In genomic region chr13:56240012-56240770, GRCm38 (mm10) we compare ENCODE assay signal across 34 mouse cellular contexts. TPM values are rescaled to one million over a fixed set of nuclear protein-coding genes. Genes with fewer than 3 reads are reported as not detected.
DNase-seq lines count a peak whose midpoint lies in the region; ATAC-seq and TF ChIP-seq lines count a peak whose summit lies in the region.
"Had no signal": no experiment of that assay in that cellular context is flagged by ENCODE, and none has a peak within 500 bp of the region (broad histone marks: within the 10 kb centered on the region; RNA-seq: fewer than 3 reads in every experiment).

No protein-coding gene starts in this region.

- no peak for ATAC-seq in hindbrain, postnatal 0 days
- no peak for ATAC-seq in hindbrain, embryonic 11.5 days (ENCODE audit: low FRiP score)
- ATAC-seq in midbrain, postnatal 0 days (ENCODE audit: low FRiP score) = no peak
- no peak for ATAC-seq in midbrain, embryonic 11.5 days (ENCODE audit: low FRiP score)
- ATAC-seq in neural tube, embryonic 11.5 days (ENCODE audit: insufficient read depth, low FRiP score, low TSS enrichment) = no peak
- ATAC-seq in granulocyte monocyte progenitor cell, adult 5-6 weeks (replicated peaks; ENCODE audit: poor library complexity, severe bottlenecking) = no peak
- ATAC-seq: forebrain, embryonic 16.5 days; intestine, postnatal 0 days; midbrain, embryonic 15.5 days had no signal

- no peak overlapping the region for H3K4me3 ChIP-seq in hindbrain, postnatal 0 days (ENCODE audit: low read length)
- H3K4me3 ChIP-seq in hindbrain, embryonic 11.5 days (ENCODE audit: low read depth, low read length) = no peak overlapping the region
- no peak overlapping the region for H3K4me3 ChIP-seq in midbrain, postnatal 0 days (ENCODE audit: low read depth, low read length)
- no peak overlapping the region for H3K4me3 ChIP-seq in midbrain, embryonic 11.5 days (ENCODE audit: low read depth, low read length)
- no peak overlapping the region for H3K4me3 ChIP-seq in neural tube, embryonic 11.5 days (ENCODE audit: low read depth, low read length)
- H3K4me3 ChIP-seq: hindbrain, embryonic 12.5 days; left cerebral cortex, adult 2 months; limb, embryonic 12.5 days; liver, embryonic 15.5 days; megakaryocyte, embryonic 14.5 days; midbrain, embryonic 15.5 days; neural tube, embryonic 13.5 days had no signal

- 50% methylated on average over 16 of the region's 16 CpGs for WGBS in hindbrain, postnatal 0 days
- WGBS in hindbrain, embryonic 11.5 days = 69% methylated on average over 16 of the region's 16 CpGs
- WGBS in midbrain, postnatal 0 days = 35% methylated on average over 16 of the region's 16 CpGs
- WGBS in midbrain, embryonic 11.5 days = 39% methylated on average over 16 of the region's 16 CpGs
- WGBS in neural tube, embryonic 11.5 days = 71% methylated on average over 16 of the region's 16 CpGs

- no peaks in the 10 kb centered on the region for H3K4me1 ChIP-seq in hindbrain, postnatal 0 days (ENCODE audit: insufficient read depth, low read length)
- 0 out of 2 replicates have a peak, but pooled peaks cover 3% of the 10 kb centered on the region for H3K4me1 ChIP-seq in hindbrain, embryonic 11.5 days (replicated peaks; ENCODE audit: control insufficient read depth, insufficient read depth, low read length)
- H3K4me1 ChIP-seq in midbrain, postnatal 0 days (ENCODE audit: insufficient read depth, low read length) = no peaks in the 10 kb centered on the region
- H3K4me1 ChIP-seq in midbrain, embryonic 11.5 days (ENCODE audit: control insufficient read depth, insufficient read depth, low read length) = peaks cover 9% of the 10 kb centered on the region; the same call in 1 of the 2 replicates
- no peaks in the 10 kb centered on the region for H3K4me1 ChIP-seq in neural tube, embryonic 11.5 days (ENCODE audit: control insufficient read depth, insufficient read depth, low read length)
- H3K4me1 ChIP-seq: liver, embryonic 15.5 days; megakaryocyte, embryonic 14.5 days had no signal

- H3K27ac ChIP-seq in hindbrain, postnatal 0 days = no peak overlapping the region
- H3K27ac ChIP-seq in hindbrain, embryonic 11.5 days (ENCODE audit: low read depth, low read length) = no peak overlapping the region
- no peak overlapping the region for H3K27ac ChIP-seq in midbrain, postnatal 0 days (ENCODE audit: low read depth, low read length)
- H3K27ac ChIP-seq in midbrain, embryonic 11.5 days (ENCODE audit: low read depth, low read length) = no peak overlapping the region
- H3K27ac ChIP-seq in neural tube, embryonic 11.5 days (ENCODE audit: low read depth, low read length) = no peak overlapping the region
- H3K27ac ChIP-seq: hindbrain, embryonic 12.5 days; left cerebral cortex, adult 2 months; limb, embryonic 12.5 days; liver, embryonic 15.5 days; midbrain, embryonic 15.5 days; neural tube, embryonic 13.5 days; stomach, postnatal 0 days had no signal

- peaks cover 10% of the 10 kb centered on the region; the same call in 1 of the 2 replicates for H3K27me3 ChIP-seq in hindbrain, postnatal 0 days (ENCODE audit: insufficient read depth, low read length)
- H3K27me3 ChIP-seq in hindbrain, embryonic 11.5 days (ENCODE audit: control insufficient read depth, insufficient read depth, low read length) = peaks cover 36% of the 10 kb centered on the region
- peaks cover 32% of the 10 kb centered on the region for H3K27me3 ChIP-seq in midbrain, postnatal 0 days (ENCODE audit: insufficient read depth, low read length)
- peaks cover 35% of the 10 kb centered on the region for H3K27me3 ChIP-seq in midbrain, embryonic 11.5 days (ENCODE audit: control insufficient read depth, insufficient read depth, low read length)
- peaks cover 11% of the 10 kb centered on the region; the same call in 1 of the 2 replicates for H3K27me3 ChIP-seq in neural tube, embryonic 11.5 days (ENCODE audit: control insufficient read depth, insufficient read depth, low read length)

- TF ChIP-seq CTCF in hindbrain, postnatal 0 days (IDR thresholded peaks at IDR 0.05; ENCODE audit: low read depth) = no peak
- no peak for TF ChIP-seq CTCF in midbrain, postnatal 0 days (IDR thresholded peaks at IDR 0.05)

- H3K36me3 ChIP-seq in hindbrain, postnatal 0 days (ENCODE audit: insufficient read depth, low read length) = no peaks in the 10 kb centered on the region
- H3K36me3 ChIP-seq in hindbrain, embryonic 11.5 days (ENCODE audit: control insufficient read depth, insufficient read depth, low read length) = no peaks in the 10 kb centered on the region
- no peaks in the 10 kb centered on the region for H3K36me3 ChIP-seq in midbrain, postnatal 0 days (ENCODE audit: insufficient read depth, low read length)
- H3K36me3 ChIP-seq in midbrain, embryonic 11.5 days (ENCODE audit: control insufficient read depth, insufficient read depth, low read length) = no peaks in the 10 kb centered on the region
- H3K36me3 ChIP-seq in neural tube, embryonic 11.5 days (ENCODE audit: control insufficient read depth, insufficient read depth, low read length) = no peaks in the 10 kb centered on the region
- H3K36me3 ChIP-seq: hindbrain, embryonic 12.5 days; limb, embryonic 12.5 days; liver, embryonic 15.5 days; midbrain, embryonic 15.5 days; neural tube, embryonic 13.5 days had no signal

- no peak overlapping the region for H3K9ac ChIP-seq in hindbrain, postnatal 0 days (replicated peaks; ENCODE audit: low read length)
- no peak overlapping the region for H3K9ac ChIP-seq in hindbrain, embryonic 11.5 days (ENCODE audit: low read depth, low read length)
- no peak overlapping the region for H3K9ac ChIP-seq in midbrain, postnatal 0 days (replicated peaks; ENCODE audit: low read length, poor library complexity, severe bottlenecking)
- no peak overlapping the region for H3K9ac ChIP-seq in midbrain, embryonic 11.5 days (ENCODE audit: low read length)
- no peak overlapping the region for H3K9ac ChIP-seq in neural tube, embryonic 11.5 days (ENCODE audit: low read length)
- H3K9ac ChIP-seq: hindbrain, embryonic 12.5 days; limb, embryonic 12.5 days; liver, embryonic 15.5 days; midbrain, embryonic 15.5 days; neural tube, embryonic 13.5 days had no signal

- H3K4me2 ChIP-seq in hindbrain, postnatal 0 days (ENCODE audit: low read depth, low read length) = no peak overlapping the region
- H3K4me2 ChIP-seq in hindbrain, embryonic 11.5 days (replicated peaks; ENCODE audit: low read depth, low read length) = no peak overlapping the region
- no peak overlapping the region for H3K4me2 ChIP-seq in midbrain, postnatal 0 days (ENCODE audit: low read depth, low read length, poor library complexity, severe bottlenecking)
- H3K4me2 ChIP-seq in midbrain, embryonic 11.5 days = no peak overlapping the region
- no peak overlapping the region for H3K4me2 ChIP-seq in neural tube, embryonic 11.5 days (ENCODE audit: low read depth)
- H3K4me2 ChIP-seq: hindbrain, embryonic 12.5 days; limb, embryonic 12.5 days; liver, embryonic 15.5 days; midbrain, embryonic 15.5 days; neural tube, embryonic 13.5 days had no signal

- DNase-seq in hindbrain, postnatal 0 days (ENCODE audit: low spot score) = peak; percentile 59
- DNase-seq in hindbrain, embryonic 11.5 days (ENCODE audit: low spot score) = no peak
- peak; percentile 42 for DNase-seq in midbrain, postnatal 0 days (ENCODE audit: low spot score)
- no peak for DNase-seq in midbrain, embryonic 11.5 days (ENCODE audit: low spot score, missing footprints)
- DNase-seq in neural tube, embryonic 11.5 days (ENCODE audit: low spot score) = peak; percentile 9
- no peak for DNase-seq in left cerebral cortex, adult 11 months (ENCODE audit: low spot score)
- DNase-seq: adrenal gland, postnatal 25 days; B cell, adult 2 months; cerebellum, adult 18-20 months; cerebellum, postnatal 25 days; heart, postnatal 14 days; kidney, postnatal 14 days; right cerebral cortex, adult 18-20 months; spleen, adult 18-20 months; thymus, adult 18-20 months; thymus, postnatal 25 days had no signal

- H3K9me3 ChIP-seq in hindbrain, postnatal 0 days (ENCODE audit: low read length) = no peaks in the 10 kb centered on the region
- H3K9me3 ChIP-seq in hindbrain, embryonic 11.5 days (ENCODE audit: control insufficient read depth, low read length) = no peaks in the 10 kb centered on the region
- no peaks in the 10 kb centered on the region for H3K9me3 ChIP-seq in midbrain, postnatal 0 days (ENCODE audit: low read length)
- H3K9me3 ChIP-seq in midbrain, embryonic 11.5 days (ENCODE audit: control insufficient read depth, low read length) = peaks cover 5% of the 10 kb centered on the region; the same call in 1 of the 2 replicates
- no peaks in the 10 kb centered on the region for H3K9me3 ChIP-seq in neural tube, embryonic 11.5 days (ENCODE audit: control insufficient read depth, low read length)
- H3K9me3 ChIP-seq: hindbrain, embryonic 12.5 days; liver, embryonic 15.5 days; midbrain, embryonic 15.5 days; neural tube, embryonic 13.5 days had no signal

RNA-seq across cellular contexts. Expression of gene Neurog1, which starts 11.8 kb away (rescaled TPM):
- 0.14 and 0.42 TPM in 2 replicates for total RNA-seq in hindbrain, postnatal 0 days (2014; rRNA removed)
- polyA plus RNA-seq in hindbrain, postnatal 0 days (2015; fragmentation: Nextera tagmentation; extraction: Ambion mirVana) = 0.10 and 0.30 TPM in 2 replicates
- 30.6 and 37.4 TPM in 2 replicates for polyA plus RNA-seq in hindbrain, embryonic 11.5 days (2014; fragmentation: Nextera tagmentation; extraction: Ambion mirVana)
- total RNA-seq in midbrain, postnatal 0 days (2014; rRNA removed) = not detected in 2 replicates
- polyA plus RNA-seq in midbrain, postnatal 0 days (2015; fragmentation: Nextera tagmentation; extraction: Ambion mirVana) = not detected in 2 replicates
- 35.6 and 42.1 TPM in 2 replicates for polyA plus RNA-seq in midbrain, embryonic 11.5 days (2014; fragmentation: Nextera tagmentation; extraction: Ambion mirVana)
- polyA plus RNA-seq in neural tube, embryonic 11.5 days (2014; fragmentation: Nextera tagmentation; extraction: Ambion mirVana) = 37.3 and 44.0 TPM in 2 replicates
- not detected in 2 replicates for total RNA-seq in granulocyte monocyte progenitor cell, adult 5-6 weeks (2014; fragmentation: Nextera tagmentation)
- not detected in 2 replicates for total RNA-seq in granulocyte monocyte progenitor cell, adult 5-6 weeks (2017)
- total RNA-seq: adrenal gland, adult 18-20 months; adrenal gland, postnatal 25 days; gastrocnemius, adult 8-10 months; heart, postnatal 14 days; layer of hippocampus, postnatal 10 days; left cerebral cortex, adult 2 months; liver, adult 2 months had no signal
- polyA plus RNA-seq: gonadal fat pad, adult 2 months; heart, embryonic 14.5 days; intestine, postnatal 0 days; kidney, embryonic 14.5 days; limb, embryonic 12.5 days; liver, adult 2 months; liver, embryonic 15.5 days; stomach, postnatal 0 days had no signal

RNA-seq across cellular contexts. Expression of gene Cxcl14, which starts 56.2 kb away (rescaled TPM):
- total RNA-seq in hindbrain, postnatal 0 days (2014; rRNA removed) = 17.5 and 20.2 TPM in 2 replicates
- polyA plus RNA-seq in hindbrain, postnatal 0 days (2015; fragmentation: Nextera tagmentation; extraction: Ambion mirVana) = 19.2 and 19.9 TPM in 2 replicates
- 19.3 and 23.4 TPM in 2 replicates for polyA plus RNA-seq in hindbrain, embryonic 11.5 days (2014; fragmentation: Nextera tagmentation; extraction: Ambion mirVana)
- total RNA-seq in midbrain, postnatal 0 days (2014; rRNA removed) = 31.5 and 34.1 TPM in 2 replicates
- polyA plus RNA-seq in midbrain, postnatal 0 days (2015; fragmentation: Nextera tagmentation; extraction: Ambion mirVana) = 32.7 and 37.0 TPM in 2 replicates
- 9.2 and 9.3 TPM in 2 replicates for polyA plus RNA-seq in midbrain, embryonic 11.5 days (2014; fragmentation: Nextera tagmentation; extraction: Ambion mirVana)
- 35.7 and 42.4 TPM in 2 replicates for polyA plus RNA-seq in neural tube, embryonic 11.5 days (2014; fragmentation: Nextera tagmentation; extraction: Ambion mirVana)
- total RNA-seq in granulocyte monocyte progenitor cell, adult 5-6 weeks (2014; fragmentation: Nextera tagmentation) = 0.85 TPM in 1 of 2 replicates, not detected in the other
- total RNA-seq in granulocyte monocyte progenitor cell, adult 5-6 weeks (2017) = not detected in 2 replicates

Comparison
In these comparisons a context has a peak if more than half of its experiments do, and no peak if none do; other contexts are left out.
1. DNase-seq: peak in hindbrain, postnatal 0 days (single experiment), midbrain, postnatal 0 days (single experiment) and neural tube, embryonic 11.5 days (single experiment); none in hindbrain, embryonic 11.5 days (single experiment), midbrain, embryonic 11.5 days (single experiment) and left cerebral cortex, adult 11 months (single experiment).
2. RNA of gene Neurog1, which starts 11.8 kb away (polyA plus RNA-seq): 37.3 to 44.0 TPM in neural tube, embryonic 11.5 days, 35.6 to 42.1 TPM in midbrain, embryonic 11.5 days and 30.6 to 37.4 TPM in hindbrain, embryonic 11.5 days; 0.10 to 0.30 TPM in hindbrain, postnatal 0 days and not detected in midbrain, postnatal 0 days; every median in the first group is over 10 times any median in the second.